Mouse (Mus musculus) hindbrain, embryonic 16.5 days (tissue): ENCODE results near the gene Bora. TPM values are rescaled to one million over a fixed set of nuclear protein-coding genes. Genes with fewer than 3 reads are reported as not detected.

Source experiments
- polyA plus RNA-seq: library from polyadenylated mRNA; unstranded; fragments of >200 nt; fragmentation: Nextera tagmentation; extraction: Ambion mirVana; gene quantifications from 2 replicates; pipeline ENCODE4 v1.2.1, GENCODE M21; 2015

Gene Bora
- polyA plus RNA-seq, 1 experiment from 2014 or later, result 14.4 TPM

Other genes starting within 250 kb of the Bora start
- 0.81 and 1.1 TPM in 2 replicates for gene Rpl36a-ps1, start 51.9 kb upstream of the Bora start, polyA plus RNA-seq
- gene Mzt1, start 88 bp upstream of the Bora start, polyA plus RNA-seq, result 88.4 and 92.7 TPM in 2 replicates
- 16.3 and 17.0 TPM in 2 replicates for gene Pibf1, start 53.2 kb downstream of the Bora start, polyA plus RNA-seq
- gene Dis3, start 53.5 kb downstream of the Bora start, polyA plus RNA-seq, result 19.8 and 21.2 TPM in 2 replicates